Mouse (Mus musculus): ENCODE results near the gene Kmt2e.

DNA sequence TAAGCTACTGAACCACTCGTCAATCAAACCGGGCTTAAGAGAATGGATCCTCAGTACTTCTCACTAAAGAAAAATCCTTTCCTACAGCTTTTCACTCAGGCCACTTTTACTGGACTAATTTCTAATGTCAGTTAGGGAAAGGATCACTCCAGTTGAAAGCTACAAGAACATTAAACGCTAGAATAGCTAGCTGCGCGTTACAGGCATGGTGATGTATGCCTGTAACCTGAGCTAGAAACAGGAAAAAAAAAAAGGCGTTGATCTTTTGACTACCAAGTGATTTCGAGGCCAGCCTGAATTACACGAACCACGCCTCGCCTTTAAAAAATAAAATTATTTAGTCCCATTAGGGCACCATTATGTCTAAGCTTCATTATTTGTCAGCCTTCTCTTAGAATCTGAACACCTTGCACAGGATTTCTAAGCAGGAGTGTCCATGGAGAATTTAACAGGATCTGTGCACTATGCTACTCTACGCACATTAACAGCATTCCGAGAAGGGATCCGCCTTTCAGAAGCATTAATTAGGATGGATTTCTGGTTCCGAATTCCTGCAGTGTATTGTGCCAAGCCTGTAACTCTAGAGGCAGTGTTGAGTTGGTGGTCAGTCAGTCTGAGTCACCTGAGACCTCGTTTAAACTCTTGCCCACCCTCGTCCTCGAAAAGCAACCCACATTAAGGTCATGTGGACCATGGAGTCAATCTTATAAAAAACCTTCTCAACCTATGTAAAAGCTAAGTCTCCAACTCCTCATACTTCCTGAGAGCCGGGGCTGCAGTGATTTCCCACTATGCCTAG, 15.2 kb upstream of the Kmt2e start:
- TF ChIP-seq POLR2A (IDR thresholded peaks at IDR 0.05; ENCODE audit: extremely low read depth, insufficient read depth, low read length): no peak
- peak; percentile 13; the same call in 1 of the 2 replicates for TF ChIP-seq CTCF (IDR thresholded peaks at IDR 0.05; ENCODE audit: extremely low read depth, insufficient read depth, low read length)
